Mouse (Mus musculus): ENCODE measurements at regions not wholly inside any gene's neighbourhood (a gene's known extent, or its start where the extent isn't known, plus 50 kb on each side); places are given as distances from the start of the nearest gene placed in this dataset.
"Not testable (repeated sequence)": the region's sequence is repeated elsewhere in the genome, so short reads cannot be mapped to it uniquely, and the experiment has no call there.

DNA sequence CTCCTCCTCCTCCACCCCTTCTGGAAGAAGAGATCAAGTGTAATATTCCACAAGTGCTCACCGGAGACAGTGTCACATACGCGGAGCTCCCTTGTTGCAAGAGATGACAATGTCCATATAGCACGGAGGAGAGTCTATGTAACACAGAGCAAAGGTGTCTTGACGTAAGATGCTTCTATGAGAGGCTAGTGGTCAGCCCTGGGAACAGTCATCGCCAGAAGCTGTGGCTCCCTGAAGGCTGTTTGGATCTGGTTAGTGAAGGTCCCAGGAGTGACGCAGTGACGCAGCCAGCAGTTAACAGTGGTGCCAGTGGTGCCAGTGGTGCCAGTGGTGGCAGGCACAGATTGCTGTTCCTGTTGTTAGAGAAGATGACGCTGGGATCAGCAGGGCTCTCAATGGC is 66.9 kb downstream of the Twistnb start:
- no peak for DNase-seq (ENCODE audit: extremely low spot score)

DNA sequence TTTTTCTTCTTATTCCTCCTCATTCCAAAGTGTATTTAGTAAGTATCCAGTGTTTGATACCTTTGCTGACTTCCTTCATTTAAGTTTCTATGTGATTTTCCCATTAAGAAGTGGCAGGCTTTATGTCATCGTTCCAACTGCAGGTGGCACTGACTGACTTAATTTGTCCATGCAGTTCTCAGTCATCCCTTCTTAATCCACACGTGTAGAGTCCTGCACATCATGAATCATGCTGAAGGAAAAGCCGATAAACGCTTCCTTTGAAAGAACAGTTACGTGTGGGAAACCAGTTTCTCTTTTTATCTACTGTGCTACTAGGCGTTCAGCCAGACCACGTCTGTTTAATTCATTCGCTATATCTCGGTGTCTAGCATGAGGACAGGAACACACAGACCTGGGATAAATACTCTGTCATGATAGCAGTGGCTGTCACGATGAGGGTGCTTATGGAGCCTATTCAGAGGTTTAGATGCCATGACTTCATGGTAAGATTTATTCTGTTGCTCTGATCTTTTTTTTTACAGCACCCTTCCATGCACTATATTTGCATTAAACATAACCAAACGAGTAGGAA is 68.0 kb downstream of the Twistnb start:
- DNase-seq (ENCODE audit: extremely low spot score): no peak

DNA sequence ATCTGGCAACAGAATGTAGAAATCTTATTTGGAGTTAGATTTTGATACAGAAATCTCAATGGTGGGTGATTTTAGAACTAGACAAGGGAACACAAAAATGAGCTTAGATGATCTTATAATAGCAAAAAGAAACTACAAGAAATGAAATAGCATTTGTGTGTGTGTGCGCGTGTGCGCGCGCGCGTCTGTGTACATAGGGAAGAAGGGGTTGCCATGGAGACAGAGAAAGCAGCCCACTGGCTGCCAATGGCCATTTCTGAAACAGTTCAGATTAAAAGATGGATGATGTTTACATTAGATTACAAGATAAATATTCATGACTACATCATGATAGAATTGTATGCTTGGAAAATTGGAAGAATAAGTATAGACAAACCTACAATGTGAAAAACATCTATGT is 112.1 kb downstream of the Twistnb start:
- DNase-seq (ENCODE audit: extremely low spot score): no peak

DNA sequence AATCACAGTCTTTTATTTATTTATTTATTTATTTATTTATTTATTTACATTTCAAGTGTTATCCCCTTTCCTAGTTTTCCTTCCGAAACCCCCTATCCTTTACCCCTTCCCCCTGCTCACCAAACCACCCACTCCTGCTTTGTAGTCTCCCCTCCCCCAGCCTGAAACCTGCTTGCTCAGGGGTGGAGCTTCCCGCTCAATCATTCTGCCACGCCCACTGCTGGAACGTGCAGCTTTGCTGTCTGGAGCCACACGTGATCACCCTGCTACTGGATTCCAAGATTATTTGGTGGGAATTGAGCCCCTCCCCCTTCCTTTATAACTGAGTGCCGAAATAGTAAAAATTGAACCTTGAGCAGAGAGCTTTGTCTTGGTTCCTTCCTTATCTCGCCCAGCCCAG is 122.2 kb downstream of the Twistnb start:
- not testable (repeated sequence) for DNase-seq (ENCODE audit: extremely low spot score)

DNA sequence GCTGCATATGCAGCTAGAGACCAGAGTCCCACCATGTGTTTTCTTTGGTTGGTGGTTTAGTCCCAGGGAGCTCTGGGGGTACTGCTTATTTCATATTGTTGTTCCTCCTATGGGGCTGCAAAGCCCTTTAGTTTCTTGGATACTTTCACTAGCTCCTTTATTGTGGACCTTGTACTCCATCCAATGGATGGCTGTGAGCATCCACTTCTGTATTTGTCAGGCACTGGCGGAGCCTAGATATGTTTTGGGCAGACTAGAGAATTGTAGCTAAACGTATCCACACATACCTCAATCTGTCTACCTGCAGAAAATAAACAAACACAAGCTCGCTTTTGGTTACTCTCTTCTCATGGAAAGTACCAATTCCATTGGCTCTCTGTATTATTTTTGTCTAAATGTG is 122.8 kb downstream of the Twistnb start:
- DNase-seq (ENCODE audit: extremely low spot score): no peak

DNA sequence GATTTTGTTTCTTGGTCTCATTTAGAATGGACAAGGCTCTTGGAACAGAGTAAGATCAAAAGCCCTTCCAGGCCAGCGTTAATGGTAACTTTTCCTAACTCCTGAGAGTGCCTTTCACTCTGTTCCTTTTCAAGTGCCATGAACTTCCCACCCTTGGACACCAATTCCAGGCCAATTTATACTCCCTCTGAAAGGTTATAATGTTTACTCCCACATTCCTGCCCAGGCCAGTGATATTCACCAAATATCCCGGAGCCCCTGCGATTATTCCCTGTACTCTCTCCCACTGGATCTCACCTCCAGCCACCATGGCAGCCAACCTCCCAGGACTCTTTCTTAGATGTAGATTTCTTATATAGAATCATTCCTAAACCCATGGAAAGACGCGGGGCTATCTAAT is 123.2 kb downstream of the Twistnb start:
- DNase-seq (ENCODE audit: extremely low spot score): no peak

DNA sequence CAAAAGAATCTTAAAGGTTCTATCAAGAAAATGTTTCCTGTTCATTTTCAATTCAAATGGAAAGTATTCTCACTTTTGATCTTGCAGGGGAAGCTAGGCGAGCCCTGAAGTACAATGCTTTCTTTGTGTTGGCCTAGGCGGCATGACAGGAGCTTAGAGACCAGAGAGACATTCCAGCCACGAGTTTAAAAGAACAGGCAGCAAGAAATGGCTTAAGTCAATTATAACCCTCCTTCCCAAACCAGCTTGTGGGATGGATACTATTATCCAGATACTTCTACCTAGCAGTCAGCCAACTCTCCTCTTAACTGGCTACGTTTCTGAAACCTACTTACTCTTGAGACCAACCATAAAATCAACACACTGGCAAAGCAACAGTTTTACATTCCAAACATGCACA is 124.3 kb downstream of the Twistnb start:
- peak; percentile 23 for DNase-seq (ENCODE audit: extremely low spot score)

DNA sequence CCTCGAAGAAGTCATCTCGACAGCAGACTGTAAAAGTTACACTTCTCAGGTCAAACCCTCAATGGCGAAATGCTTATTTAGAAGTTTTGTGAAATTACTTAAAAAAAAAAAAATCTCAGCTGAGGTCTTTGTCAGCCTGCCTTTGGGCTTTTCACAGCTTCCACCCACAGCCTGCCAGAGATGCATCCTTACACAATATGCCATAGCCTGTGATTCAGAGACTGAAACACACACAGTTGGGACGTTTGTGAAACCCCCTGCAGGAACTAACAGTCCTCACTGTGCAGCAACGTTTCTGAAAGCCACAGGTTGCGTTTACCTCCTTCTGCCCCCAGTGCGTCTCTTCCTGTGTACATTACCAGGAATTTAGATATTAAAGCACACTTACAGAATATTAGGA is 131.7 kb downstream of the Twistnb start:
- no peak for DNase-seq (ENCODE audit: extremely low spot score)

DNA sequence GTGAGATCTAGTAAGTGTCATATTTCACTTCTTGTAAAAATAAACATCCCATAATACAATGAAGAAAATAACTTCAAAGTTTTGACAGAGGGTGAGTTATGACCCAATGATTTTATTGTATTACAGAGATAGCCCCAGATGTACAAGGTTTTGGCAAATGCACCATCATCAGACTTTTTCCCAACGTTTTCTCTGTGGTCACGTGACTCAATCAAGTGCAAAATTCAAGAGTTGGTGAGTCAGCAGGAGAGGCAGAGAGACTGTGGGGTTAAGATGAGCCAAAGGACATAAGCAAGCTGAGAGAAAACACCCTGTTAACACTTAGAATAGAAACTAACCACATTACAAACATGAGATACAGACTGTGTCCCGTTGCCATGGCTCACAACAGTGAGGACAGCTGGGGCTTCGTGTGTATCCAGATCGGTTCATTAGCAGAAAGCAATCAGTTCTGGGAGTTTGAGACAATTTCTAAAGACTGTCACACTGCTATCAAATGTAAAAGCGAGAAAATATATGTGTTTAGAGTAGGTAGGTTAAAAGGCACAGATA is 148.5 kb downstream of the Twistnb start:
- DNase-seq (ENCODE audit: extremely low spot score): no peak

DNA sequence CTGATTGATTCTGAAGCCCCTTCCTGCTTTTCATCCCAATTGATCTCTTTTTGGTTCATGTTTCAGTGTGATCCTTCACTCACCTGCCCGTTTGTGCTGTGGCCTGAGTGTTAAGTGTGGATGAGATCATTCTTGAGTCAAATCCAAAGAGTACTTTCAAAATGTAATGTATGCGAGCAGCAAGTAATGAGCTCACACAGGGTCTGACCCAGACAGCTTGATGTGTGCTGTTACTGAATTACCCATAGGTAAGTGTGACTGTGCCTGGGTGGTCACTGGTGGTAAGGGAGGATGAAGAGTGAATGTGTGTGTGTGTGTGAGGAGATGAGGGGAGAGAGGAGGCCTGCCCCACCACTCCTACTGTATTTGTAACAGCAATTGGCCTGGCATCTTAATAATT is 151.4 kb downstream of the Twistnb start:
- no peak for DNase-seq (ENCODE audit: extremely low spot score)

DNA sequence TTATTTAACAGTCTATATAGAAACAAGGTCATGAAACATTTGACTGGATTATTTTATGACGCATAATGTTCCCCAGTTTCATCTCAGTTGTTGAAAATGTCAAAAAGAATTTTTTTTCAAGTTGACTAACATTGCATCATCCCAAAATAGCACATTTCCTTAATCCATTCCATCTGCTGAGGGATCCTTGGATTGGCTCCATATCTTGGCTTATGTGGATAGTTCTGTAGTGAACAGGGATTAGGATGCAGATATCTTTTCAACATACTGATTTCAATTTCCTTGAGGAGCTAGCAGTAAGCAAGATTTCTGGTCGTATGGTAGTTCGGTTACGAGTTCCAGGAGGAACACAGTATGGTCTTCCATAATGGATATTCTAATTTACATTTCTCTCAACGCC is 161.6 kb downstream of the Twistnb start:
- DNase-seq (ENCODE audit: extremely low spot score): no peak

DNA sequence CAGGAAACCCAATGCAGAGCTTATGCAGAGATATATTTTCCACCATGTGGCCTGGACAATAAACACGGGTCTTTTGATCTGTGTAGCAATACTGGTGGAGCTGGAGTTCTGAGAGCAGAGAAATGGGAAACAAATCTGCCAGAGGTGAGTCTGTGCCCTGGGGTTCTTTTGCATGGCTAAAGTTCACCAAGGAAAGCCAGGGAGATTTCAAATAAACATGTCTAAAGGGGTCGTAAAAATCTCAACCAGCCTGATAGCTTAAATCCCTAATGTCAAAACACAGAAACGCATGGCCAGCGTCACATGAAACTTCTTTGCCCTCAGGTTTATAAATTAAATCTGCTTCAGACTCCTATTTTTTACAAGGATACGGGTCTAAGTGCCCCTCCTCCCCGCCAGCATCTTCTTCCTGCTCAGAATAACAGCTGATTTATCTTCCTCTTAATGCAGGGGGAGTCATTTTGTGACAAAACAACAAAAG is 163.0 kb downstream of the Twistnb start:
- peak; percentile 26 for DNase-seq (ENCODE audit: extremely low spot score)

DNA sequence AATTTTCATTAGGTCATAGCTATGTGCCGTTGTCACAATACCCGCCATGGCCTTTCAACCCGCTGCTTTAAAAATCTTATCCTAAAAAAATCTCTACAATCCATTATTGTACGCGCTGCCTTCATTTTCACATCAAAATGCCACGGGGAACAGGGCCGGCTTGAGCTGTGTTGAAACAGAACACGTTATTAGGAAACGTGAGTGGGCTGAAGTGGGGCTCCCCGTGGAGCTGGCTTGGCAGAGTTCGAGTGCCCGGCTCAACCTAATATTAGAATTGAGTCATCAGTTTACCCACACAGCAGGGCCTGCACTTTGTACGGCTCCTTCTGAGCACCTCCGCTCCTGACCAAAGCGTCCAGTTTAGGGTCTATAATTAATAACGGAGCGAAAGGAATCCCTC is 163.5 kb downstream of the Twistnb start:
- no peak for DNase-seq (ENCODE audit: extremely low spot score)

DNA sequence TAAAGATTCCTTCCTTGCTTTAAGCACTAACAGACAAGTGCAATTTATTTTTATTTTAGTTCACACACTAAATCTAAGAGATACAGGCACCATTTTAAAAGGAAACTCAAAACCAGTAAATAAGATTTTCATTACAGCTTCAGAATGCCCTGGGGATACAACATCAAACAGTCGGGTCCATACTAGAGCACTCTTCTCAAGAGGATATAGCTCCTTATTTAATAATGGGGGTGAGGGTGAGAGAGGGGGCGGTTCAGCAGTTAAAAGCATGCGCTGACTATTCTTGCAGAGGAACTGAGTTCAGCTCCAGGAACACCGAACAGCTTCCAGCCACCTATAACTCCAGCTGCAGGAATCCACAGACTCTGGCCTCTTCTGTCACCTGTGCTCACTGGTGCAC is 164.2 kb downstream of the Twistnb start:
- DNase-seq (ENCODE audit: extremely low spot score): no peak

DNA sequence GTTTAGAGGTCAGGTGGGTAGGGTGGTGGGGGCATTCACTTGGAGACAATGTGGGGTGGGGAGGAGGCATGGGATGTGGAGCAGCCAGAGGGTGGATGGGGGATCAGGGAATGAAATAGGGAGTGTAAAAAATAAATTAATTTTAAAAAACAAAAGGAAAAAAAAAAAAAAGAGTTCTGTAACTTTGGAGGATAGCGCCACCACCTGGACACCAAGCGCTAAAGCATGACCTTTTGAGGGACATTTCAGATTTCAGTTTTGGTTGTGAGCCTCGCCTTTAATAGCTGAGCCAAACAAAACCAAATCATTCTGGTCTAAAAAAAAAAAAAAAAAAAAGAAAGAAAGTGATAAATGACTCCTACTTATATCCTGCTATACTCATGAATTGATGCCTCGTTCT is 176.0 kb downstream of the Twistnb start:
- no peak for DNase-seq (ENCODE audit: extremely low spot score)

DNA sequence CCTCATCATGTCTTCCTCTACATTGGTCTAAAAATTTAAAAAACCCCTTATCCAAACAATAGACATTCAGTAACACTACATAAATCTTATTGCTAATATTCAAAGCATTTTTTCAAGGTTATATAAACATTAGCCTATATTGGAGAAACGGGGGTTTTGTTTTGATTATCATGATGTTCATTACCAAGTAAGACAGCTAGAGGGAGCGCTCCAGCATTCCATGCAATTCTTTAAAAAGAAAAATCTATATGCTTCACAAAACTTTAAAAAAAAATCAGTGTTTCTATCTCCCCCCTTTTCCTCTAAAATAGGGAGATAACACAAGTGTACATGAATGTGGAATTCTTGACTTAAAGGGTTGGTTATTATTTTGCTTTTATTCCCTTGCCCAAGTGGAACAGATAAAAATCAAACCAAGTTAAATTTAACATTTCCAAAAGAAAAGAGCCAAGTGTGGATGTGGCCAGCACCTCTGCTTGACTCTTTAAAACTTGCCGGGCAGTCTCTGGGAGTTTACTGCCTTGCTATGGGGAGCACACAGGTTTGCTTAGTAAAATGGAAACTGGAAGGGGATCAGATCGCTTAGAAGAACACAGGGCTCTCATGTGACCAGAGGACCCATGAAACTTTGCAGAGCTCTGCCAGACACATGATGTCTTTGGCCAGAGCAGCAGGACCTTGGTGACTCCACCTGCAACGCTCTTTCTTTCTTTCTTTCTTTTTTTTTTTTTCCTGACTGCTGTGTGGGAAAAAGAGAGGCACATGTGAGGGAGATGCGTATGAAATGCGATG is 178.6 kb downstream of the Twistnb start:
- DNase-seq (ENCODE audit: extremely low spot score): no peak

DNA sequence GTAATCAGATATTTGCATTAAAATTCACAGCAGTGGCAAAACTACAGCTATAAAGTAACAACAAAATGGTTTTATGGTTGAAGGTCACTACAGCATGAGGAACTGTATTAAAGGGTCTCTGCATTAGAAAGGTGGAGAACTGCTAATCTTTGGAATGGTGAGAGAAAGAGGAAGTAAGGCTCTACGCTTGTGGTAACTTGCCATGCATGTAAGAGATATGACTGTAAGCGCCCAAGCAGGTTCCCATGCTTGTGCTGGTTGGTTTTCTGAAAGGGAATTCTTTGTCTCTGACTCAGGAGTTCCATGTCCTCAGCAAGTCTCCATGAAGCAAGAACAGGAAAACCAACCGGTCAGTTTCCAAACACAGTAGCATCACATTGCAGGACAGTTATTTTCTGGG is 182.9 kb downstream of the Twistnb start:
- DNase-seq (ENCODE audit: extremely low spot score): no peak

DNA sequence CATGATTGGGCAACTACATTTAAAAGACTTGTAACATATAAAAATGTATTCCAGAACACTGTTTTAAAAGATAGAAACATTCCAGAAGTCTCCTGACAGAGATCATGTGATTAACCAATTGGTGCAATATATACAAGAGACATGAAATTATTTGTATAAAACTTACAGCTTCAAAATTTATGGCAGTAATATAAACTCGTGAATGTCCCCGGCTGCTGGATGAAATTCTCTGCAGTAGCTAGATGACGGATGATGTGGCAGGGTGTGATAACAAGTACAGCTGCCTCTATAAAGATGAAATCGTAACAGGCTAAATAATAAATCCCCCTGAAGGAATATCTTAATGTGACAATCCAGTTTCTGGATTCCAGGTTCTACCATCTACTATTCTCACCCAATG is 191.0 kb downstream of the Twistnb start:
- DNase-seq (ENCODE audit: extremely low spot score): no peak

DNA sequence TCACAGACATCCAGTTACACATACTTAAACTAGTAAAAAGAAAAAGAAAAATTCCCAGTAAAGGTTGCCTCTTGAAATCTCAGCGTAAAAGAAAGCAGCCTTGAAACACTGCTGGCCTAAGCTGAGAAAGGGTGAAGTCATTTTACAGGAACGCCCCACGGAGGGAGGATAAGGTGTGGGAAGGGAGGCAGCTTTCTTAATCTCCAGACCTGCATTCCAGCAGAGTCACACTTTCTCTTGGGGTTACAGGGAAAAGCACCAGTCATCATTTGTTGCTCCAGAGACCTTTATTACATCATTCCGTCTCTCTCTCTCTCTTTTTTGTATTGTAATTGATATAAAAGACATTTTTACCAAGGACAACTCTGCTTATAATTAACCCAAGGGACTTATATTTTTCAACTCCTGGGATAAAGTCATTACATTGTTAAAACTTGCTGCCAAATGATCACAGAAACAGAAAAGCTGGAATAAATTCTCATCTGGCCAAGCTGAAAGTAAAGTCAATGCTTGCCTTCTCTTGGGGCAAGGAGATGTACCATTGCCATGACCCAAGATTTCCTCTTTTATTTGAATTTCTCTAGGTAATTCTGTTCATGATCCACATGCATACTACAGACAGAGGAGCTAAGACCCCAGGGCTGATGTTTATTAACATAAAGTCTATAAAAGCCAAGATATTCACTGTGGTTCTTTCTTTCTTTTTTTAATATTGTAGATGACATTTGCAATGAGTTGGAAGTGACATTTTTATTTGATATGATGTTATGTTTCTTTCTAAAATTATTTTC is 196.9 kb downstream of the Twistnb start:
- DNase-seq (ENCODE audit: extremely low spot score): no peak

DNA sequence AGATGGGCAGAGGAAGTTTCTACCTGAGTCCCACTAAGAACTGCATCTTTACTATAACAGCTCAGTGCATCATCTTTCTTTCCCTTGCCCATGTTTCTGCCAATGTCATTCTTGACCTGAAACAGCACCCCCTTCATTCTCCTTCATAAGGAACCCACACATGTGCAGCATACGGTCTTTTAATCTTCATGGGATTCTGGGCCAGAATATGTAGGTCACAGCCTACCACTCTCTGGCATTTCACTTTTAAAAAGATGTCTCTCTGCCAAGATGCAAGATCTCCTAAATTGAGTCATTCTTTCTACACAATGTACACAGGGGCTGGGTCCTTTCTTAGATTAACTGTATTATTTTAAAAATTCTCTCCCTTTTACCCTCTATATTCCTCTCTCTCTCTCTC is 223.2 kb downstream of the Twistnb start:
- no peak for DNase-seq (ENCODE audit: extremely low spot score)

DNA sequence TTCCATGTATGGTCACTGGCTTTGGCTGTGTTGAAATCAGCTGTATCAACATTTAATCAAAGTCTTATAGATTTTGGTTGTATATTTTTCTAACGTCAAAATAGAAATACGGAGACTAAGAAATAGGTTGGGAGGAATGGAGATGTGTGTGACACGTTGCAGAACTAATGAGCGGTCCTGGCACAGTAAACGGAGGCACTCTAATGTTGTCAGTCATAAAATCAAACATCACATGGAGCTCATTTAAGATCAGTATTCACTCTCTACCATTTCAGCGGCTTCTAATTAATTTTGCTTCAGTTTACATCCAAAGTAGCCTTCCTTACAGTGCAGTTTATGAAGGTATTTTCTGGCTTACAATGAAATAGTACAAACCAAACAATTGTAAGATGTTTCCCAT is 246.1 kb downstream of the Twistnb start:
- no peak for DNase-seq (ENCODE audit: extremely low spot score)

DNA sequence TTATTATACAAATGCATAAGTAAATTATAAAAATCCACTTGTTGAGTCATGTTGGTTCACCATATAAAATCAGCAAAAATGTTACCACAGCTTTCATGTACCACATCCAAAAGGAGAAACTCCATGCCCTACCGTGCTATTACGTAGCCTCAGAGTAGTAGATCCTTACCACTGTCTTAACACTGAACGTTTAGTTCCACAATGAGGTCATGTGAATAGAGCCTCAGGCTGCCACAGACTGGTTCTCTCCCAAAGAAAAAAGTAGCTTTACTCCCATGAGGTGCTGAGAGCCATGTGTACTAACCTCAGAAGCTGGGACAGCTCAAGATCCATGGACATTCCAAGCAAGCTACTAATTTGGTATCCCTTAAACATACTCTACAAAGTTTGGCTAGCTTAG is 235.4 kb upstream of the Ferd3l start:
- DNase-seq (ENCODE audit: extremely low spot score): no peak

DNA sequence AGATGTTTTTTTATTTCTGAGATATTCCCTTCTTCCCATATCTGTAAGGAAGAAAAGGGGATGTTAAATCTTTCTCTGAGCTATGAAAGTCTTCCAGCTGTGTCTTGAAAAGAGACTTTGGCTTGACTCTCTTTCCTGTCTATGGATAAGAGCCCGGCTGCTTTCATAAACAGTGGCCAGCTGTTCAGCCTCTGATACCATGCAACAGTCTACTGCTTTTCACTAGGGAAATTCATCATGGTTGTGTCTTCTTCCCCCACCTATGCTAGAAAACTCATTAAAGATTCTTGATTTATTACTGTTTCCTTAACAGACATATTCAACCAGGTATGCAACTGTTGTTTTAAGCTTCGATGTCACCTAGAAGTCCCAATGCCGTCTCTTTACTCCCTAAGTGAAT is 213.8 kb upstream of the Ferd3l start:
- no peak for DNase-seq (ENCODE audit: extremely low spot score)

All from embryo, embryonic 9.5 days (tissue).